11 mouse cellular contexts compared by ENCODE assay signal in the genomic region with DNA sequence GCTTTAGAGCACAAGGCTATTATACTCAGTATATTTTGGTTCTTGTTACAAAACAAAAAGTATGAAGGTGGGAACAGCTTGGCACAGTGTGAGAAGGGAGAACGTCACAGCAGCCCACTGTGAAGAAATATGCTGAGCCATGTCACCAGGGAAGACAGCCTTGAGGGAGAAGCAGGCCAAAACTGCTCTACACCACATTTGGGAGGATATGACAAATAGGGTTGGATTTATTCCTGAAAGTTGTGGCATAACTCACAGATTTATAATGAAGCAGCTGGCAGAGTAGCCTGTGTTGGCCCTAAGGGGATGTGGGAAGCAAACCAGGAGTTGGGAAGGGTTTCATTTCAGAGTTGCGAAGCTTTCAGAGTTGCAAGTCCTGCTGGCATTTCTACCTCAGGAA.
A peak's percentile ranks its signal among the peaks of the same experiment; 100 is the strongest.
DNase-seq lines count a peak whose midpoint lies in the region; ATAC-seq lines count a peak whose summit lies in the region.
"Had no signal": no experiment of that assay in that cellular context is flagged by ENCODE, and none has a peak within 500 bp of the region (broad histone marks: within the 10 kb centered on the region; RNA-seq: fewer than 3 reads in every experiment).

No protein-coding gene starts in this region.

- WGBS in kidney, embryonic 14.5 days, result 84% methylated on average over 2 of the region's 2 CpGs

- no peak overlapping the region for H3K4me2 ChIP-seq in kidney, embryonic 14.5 days (replicated peaks; ENCODE audit: low read depth, low read length)
- H3K4me2 ChIP-seq: hindbrain, embryonic 13.5 days; neural tube, embryonic 12.5 days had no signal

- H3K9ac ChIP-seq in kidney, embryonic 14.5 days (ENCODE audit: low read depth, low read length), result no peak overlapping the region
- H3K9ac ChIP-seq: hindbrain, embryonic 13.5 days; liver, embryonic 14.5 days; neural tube, embryonic 12.5 days had no signal

- no peak overlapping the region for H3K27ac ChIP-seq in kidney, embryonic 14.5 days (ENCODE audit: low read depth, low read length)
- H3K27ac ChIP-seq: hindbrain, embryonic 13.5 days; liver, embryonic 14.5 days; neural tube, embryonic 12.5 days had no signal

- no peak overlapping the region for H3K4me3 ChIP-seq in kidney, embryonic 14.5 days (ENCODE audit: low read length)
- H3K4me3 ChIP-seq: hindbrain, embryonic 13.5 days; neural tube, embryonic 12.5 days had no signal

- ATAC-seq in kidney, embryonic 14.5 days (ENCODE audit: low FRiP score, low TSS enrichment), result no peak

- no peaks in the 10 kb centered on the region for H3K36me3 ChIP-seq in kidney, embryonic 14.5 days (ENCODE audit: control insufficient read depth, insufficient read depth, low read length)
- H3K36me3 ChIP-seq: hindbrain, embryonic 13.5 days; neural tube, embryonic 12.5 days had no signal

- H3K9me3 ChIP-seq in kidney, embryonic 14.5 days (ENCODE audit: control insufficient read depth, low read length), result no peaks in the 10 kb centered on the region
- H3K9me3 ChIP-seq: hindbrain, embryonic 13.5 days; neural tube, embryonic 12.5 days had no signal

- peak; percentile 14 for DNase-seq in kidney, adult 9 months
- peak; percentile 56 for DNase-seq in adrenal gland, postnatal 14 days
- DNase-seq in cerebellum, adult 9-11 months, result peak; percentile 70
- DNase-seq in layer of hippocampus, adult 9-11 months, result peak; percentile 31
- DNase-seq in yolk sac, embryonic 10.5 days (ENCODE audit: low spot score), result no peak
- no peak for DNase-seq in ovary, postnatal 36 days (ENCODE audit: low spot score)
- DNase-seq in neural tube, embryonic 10.5 days (ENCODE audit: extremely low spot score, low spot score), result no peak

- H3K27me3 ChIP-seq in kidney, embryonic 14.5 days (ENCODE audit: control insufficient read depth, insufficient read depth, low read length), result no peaks in the 10 kb centered on the region
- H3K27me3 ChIP-seq: hindbrain, embryonic 13.5 days; neural tube, embryonic 12.5 days had no signal

- no peaks in the 10 kb centered on the region for H3K4me1 ChIP-seq in kidney, embryonic 14.5 days (ENCODE audit: control insufficient read depth, insufficient read depth, low read length)
- H3K4me1 ChIP-seq: hindbrain, embryonic 13.5 days; neural tube, embryonic 12.5 days had no signal

Comparison
In these comparisons a context has a peak if more than half of its experiments do, and no peak if none do; other contexts are left out.
1. DNase-seq: peak in kidney, adult 9 months (single experiment), adrenal gland, postnatal 14 days (single experiment), cerebellum, adult 9-11 months (single experiment) and layer of hippocampus, adult 9-11 months (single experiment); none in yolk sac, embryonic 10.5 days (single experiment), ovary, postnatal 36 days (single experiment) and neural tube, embryonic 10.5 days (single experiment).